Mouse (Mus musculus) embryo, embryonic 11.5 days (tissue): ENCODE measurements around the gene Zfp385a.

Experiments used
- DNase-seq: peaks from one replicate; pipeline ENCODE4 v3.0.0-alpha.2; 2012; ENCODE audit warnings: low read depth, low spot score

The Zfp385a gene

DNA sequence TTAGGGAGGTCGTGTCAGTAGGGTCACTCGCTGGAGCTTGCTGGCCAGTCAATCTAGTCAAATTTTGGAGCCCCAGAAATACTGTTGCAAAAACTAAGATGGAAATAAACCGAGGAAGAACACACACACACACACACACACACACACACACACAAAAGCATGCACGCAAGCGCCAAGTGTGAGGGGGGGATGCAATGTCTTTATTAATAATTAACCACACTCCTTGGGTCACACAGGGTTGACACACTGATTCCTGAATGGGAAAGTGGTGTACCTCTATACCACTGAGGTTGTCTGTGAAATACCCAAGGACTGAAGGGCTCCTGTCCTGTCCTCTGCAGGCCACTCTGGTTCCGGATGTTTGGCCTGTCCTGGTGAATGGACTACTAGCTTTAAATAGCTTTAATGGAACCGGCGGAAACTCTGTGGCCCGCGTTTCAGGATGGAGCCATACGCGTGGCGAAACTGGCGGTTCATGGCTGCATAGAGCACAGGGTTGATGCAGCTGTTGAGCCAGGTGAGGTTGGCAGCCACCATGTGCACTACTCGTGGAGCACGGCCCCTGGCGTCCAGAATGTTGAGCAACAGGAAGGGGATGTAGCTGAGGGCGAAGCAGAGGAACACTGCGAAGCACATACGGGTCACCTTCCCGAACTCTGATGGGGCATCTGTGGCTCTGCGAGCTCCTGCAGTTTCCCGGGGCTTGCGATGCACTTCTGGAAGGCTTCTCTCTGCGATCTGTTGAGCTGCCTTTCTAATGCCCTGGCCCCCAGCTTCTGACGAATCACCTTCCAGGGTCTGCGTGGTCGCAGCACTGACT lies 31.6 kb downstream of the Zfp385a start:
- no peak for DNase-seq

DNA sequence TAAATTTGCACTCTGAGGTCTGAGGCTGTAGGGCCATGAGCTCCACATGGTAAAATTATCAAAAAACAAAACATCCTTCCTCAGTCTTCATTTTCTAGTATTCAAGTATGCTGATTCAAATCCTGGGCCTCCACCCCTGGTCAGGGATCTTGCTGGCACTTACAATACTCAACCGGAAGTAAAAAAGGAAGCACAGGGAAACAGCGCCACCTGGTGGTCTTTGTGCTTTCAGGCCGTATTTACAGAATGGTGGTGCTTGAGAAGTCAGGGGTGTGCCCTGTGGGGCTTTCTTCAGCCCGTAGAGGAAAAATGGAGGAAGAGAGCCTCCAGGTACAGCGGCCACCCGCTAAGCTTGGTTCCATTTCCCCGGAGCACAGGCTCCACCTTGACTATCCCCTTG lies 32.8 kb downstream of the Zfp385a start:
- DNase-seq: no peak

DNA sequence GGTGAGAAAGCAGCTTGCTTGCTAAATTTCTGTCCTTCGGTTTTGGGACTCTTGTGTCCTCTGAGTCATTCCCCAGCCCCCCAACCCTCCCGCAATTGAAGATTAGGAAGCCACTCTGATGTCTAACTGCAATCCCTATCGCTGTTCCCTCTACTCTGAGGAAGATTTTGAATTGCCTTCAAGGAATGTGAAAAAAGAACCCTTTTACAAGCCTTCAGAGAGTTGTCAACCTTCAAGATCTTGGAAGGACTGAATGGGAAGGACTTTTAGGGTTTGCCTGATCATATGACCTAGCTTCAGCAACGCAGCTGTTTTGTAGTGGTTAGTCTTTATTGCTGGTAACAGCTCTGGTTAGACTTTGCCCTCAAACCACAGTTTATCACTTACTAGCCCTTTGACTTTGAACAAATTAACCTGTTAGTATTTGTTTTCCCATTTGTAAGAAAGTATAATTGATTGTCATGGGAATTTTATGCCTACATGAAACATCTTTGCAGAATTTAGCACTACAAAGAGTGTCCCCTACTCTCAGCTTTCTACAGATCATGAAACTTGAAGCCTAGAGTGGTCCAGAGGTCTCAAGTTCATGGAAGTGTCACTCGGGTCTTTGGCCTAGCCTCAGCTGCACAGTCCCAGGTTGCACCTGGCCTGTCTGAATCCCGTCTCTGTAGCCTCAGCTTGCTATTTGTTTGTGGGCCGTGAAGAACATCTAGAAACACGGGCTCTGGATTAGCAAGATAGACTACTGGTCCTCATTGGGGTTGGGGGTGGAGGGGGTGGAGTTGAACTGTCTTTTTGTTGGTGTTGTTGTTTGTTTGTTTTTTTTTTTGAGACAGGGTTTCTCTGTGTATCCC lies 33.9 kb downstream of the Zfp385a start:
- no peak for DNase-seq

DNA sequence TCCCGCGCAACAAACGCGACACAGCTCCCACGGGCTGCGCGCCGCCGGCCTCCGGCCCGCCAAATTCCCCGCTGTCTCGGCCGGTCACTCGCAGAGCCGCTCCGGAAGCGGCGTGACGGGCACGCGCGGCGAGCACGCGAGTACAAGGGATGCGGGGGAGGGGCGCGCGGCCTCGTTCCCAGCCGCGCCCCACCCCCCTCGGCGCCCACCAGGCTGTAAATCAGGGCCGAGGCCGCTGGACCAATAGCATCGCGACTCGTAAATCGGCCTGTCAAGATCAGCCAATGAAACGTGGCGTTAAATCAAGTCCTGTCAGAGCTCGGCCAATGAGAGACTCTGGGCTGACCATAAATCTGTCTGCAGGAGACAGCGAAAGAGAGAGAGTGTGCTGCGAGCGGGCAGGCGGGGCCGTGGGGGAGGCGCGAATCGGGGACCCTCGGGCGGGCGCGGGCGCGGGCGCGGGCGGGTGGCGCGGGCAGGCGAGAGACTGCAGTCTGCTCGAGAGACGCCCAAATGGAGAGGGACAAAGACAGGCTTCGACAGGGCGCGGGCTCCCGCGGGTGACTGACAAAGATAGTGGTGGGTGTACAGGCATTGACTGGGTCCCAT lies 34.7 kb downstream of the Zfp385a start:
- peak; percentile 99 for DNase-seq

DNA sequence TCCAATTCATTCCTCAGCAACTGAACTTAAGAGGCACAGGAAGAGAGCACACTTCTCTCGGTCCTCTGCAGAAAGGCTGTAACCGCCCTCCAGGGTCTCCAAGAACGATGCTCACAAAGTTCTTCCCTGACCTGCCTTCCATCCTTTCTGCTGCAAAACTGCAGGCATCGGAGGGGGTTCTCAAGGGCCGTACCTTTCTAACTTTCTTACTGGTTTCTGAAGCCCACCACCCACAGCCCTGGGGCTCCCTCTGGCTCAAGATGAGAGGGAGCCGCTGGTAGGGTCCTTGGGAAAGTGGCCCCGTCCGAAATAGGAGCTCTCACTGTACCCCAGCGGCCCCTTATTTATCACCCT lies 35.3 kb downstream of the Zfp385a start:
- no peak for DNase-seq

DNA sequence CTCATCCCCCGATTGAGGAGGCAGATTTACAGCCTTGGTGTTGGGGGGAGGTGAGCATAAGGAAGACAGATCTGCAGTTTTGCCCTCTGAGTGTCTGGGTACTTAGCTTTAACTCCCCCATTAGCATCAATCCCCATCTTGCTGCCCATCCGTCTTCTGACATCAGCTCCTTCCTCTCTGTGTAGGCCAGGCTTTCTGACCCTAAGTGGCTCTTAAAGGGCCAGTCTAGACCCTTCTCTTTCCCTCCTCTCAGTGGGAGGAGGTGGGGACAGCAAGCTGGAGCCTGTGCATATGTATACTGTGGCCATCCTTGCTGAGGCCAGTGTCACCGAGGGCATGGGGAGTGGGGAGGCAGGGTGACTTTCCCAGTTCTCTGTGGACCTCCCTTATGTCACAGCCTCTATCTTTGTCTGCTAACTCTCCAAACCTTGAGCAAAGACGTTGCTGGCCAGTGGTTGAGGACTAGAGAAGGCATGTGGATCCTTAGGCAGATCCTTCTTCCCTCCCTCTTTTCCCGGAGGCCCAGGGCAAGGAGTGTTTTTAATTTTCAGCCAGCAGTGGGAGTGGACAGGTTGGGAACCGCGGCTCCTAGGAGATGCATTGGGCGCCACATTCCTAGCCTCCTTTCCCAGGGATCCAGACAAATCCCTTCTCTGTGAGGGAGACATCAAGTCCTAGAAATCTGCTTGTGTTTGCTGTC lies 35.8 kb downstream of the Zfp385a start:
- peak; percentile 62 for DNase-seq

DNA sequence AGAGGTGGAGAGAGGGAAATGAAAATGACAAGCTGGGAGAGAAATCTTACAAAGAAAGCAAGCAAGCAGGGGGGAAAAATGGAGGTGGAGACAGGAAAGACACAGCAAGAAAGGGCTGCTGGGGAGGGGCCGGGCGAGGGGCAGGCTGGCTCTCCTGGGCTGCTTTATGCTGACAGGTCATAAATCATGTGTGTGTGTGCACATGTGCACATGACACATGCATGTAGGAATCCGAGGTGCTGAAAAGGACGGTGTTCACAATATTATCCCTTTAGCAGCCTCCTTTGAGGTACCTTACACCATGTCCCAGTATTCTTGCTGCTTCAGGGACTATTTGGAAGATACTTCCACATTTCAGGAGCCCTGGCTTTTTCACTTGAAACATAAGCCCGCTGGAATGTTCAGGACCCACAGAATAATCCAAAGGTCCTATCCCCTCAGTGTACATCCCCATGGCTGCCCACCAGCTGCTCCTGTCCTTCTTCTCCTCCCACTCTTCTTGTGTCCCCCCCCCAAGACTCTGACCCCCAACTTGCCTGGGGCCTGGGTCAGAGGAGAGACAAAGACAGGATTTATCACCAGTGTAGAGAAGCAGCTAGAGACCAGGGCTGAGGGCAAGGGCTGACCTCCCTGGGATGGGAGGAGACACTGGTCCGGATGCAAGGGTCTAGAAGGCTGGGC lies 37.4 kb downstream of the Zfp385a start:
- DNase-seq: peak; percentile 67

DNA sequence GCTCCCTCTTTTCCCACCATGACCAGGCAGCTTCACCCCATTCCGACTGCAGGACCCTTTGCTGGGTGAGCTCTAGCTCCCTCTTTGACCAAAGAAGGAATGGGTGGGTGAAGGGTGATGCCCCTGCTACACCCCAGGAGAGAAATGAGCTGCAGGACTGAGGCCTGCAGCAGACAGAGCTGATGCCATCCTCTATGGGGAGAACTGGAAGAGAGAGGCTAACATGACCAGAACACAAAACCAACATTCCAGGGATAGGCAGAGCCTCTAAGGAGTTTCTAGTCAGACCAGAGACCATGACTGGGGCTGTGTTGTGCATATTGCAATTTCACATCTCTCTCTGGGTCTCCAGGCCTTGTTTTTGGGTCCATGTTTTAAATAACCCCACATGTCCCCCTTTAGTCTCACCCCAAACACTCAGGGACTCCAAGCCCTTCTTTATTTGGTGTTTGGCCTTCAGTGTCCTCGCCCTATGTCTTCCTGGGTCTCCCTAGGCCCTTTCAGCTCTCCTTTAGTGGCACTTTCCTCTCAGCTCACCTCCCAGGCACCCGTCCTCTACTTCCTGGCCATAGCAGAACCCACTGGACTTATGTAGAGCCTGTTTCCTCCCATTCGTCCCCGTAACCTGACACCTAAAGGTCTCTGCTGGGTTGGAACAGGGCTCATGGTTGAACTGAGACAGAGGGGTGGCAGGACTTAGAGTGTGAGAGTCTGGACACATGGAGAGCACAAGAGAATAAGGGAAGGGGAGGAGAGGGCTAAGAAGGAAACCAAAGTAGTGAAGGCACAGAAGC lies 38.1 kb downstream of the Zfp385a start:
- no peak for DNase-seq

DNA sequence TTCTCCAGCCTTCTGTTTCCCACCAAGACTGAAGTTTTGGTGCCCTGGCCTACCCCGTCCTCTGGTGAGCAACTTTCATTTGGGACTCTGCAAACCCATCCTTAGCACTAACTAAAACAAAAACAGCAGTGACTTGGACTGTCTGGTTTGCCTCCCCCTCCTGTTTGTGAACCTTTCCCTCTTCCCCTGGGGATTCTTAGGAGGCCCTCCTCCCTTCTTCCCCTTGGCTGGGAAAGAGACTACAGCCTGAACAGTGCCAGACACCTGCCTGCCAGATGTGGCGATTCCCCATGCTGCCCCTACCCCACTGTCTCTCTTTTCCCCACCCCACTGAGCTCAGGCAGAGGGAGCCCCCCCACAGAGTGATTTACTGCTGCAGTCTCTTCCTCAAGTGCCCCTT lies 38.8 kb downstream of the Zfp385a start:
- DNase-seq: peak; percentile 83

DNA sequence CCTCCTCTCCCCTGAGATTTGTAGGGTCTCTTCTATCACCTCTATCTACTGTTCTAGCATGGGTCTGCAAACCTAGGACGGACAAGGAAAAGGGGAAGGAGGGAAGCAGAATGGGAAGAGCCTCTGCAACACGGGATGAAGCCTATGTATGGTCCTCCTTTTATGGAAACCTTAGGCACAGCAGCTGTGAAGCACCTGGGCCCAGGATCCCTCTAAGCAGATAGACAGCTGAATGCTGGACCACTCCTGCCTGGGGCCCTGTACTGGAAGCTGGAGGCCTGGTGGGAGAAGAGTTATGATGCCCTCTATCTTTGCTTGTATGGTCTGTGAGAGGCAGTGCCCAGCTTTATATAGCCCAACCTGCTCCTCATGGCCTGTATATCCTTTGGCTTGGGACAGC lies 39.3 kb downstream of the Zfp385a start:
- DNase-seq: no peak

DNA sequence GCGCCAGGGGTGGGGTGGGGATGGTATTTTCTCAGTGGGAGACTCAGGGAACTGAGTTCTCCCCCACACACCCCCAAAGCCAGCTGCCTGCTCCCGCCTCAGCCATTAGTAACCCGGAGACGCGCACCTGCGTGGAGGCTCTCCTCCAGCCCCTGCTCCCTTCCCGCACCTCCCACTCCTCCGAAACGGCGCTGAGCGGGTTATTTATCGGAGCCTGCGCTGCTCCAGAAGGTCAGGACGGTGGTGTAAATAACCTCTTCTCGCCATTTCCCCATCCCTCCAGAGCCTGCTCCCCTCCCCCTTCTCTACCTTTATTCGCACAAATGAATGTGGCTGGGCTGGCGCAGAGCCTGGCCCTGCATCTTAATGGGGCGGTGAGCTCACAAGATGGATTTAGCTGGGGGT lies 39.8 kb downstream of the Zfp385a start:
- peak; percentile 69 for DNase-seq

DNA sequence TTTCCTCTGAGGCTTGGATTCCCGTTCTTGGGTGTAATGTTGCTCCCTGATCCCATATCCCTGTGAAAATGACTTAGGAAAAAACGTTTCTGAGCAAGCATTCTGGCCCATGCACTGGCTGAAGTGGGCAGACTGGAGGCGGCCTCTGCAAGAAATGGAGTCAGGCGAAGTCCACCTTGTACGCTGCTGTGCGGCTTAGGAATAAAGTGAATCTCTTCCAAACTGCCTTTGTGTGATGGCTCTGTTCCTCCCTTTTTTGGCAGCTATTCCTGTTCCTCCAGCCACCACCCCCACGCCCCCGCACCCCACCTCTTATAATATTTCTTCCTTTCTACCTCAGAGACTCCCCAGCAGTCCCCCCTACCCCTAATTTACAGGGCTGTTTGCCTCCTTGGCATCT lies 40.2 kb downstream of the Zfp385a start:
- no peak for DNase-seq

DNA sequence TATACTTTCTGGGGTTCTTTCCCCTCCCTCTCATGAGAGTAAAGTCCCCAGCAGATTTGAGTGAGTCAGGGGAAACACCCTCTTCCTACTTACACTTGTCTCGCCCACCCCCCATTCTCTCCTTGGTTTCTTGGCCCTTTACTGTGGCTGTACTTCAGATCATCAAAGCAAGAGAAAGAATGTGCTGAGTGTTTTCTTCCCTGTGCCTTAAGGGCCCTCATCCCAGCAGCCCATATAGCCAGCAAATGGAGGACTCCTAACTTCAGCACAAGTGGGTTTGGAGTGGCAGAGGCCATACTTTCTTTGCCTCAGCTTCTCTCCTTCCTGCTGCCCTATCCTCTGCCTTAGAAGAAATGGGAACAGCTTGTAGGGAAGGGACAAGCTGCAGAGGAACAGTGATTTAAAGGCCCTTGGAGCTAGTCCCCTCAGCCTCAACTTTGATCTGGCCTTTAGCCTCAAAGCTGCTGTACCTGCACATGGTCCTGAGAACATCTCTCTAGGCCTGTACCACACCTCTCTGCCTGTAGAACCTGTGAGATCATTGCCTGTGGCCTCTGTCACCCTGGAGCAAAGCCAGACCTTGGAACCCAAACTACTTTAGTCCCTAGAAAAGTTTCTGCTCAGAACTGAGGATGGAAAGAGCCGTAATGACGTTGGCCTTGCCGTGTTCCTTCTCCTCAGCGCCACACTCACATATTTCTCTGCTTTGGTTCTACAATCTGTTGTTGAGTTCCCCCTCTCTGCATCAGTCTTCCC lies 40.9 kb downstream of the Zfp385a start:
- DNase-seq: no peak

DNA sequence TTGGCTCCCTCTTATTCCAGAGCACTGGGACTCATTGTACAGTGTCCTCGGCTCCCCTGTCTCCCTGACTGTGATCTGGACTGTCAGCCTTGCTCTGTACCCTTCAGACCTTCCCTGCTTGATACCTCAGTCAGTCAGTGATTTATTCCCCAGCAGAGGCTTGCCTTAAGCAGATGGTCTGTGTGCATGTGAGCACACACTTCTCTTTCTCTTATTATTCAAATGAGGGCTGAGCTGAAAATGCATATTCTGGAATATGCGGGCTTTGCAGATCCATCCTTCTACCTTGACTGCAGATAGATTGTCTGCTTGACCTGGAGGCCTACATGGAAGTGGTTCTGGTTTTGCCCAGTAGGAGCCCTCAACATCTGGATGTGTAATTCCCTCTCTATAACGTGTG lies 41.9 kb downstream of the Zfp385a start:
- no peak for DNase-seq

DNA sequence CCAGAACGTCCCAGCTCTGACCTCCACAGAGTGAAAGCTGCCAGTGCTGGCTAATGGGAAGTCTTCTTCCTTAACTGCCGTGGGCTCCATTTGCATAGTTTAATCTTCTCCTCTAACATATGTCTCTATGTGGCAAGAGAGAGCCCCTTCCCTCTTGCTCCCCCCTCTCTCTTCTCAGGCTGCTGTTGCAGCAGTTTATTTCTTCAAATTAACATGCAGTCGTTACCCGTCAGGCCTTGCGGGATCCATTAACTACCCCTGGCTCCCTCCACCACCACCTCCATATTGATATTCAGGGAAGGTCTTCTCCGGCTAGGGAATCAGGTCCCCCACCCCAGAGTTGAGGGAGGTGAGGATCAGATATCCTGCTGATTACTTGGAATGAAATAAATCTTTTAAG lies 42.6 kb downstream of the Zfp385a start:
- no peak for DNase-seq

DNA sequence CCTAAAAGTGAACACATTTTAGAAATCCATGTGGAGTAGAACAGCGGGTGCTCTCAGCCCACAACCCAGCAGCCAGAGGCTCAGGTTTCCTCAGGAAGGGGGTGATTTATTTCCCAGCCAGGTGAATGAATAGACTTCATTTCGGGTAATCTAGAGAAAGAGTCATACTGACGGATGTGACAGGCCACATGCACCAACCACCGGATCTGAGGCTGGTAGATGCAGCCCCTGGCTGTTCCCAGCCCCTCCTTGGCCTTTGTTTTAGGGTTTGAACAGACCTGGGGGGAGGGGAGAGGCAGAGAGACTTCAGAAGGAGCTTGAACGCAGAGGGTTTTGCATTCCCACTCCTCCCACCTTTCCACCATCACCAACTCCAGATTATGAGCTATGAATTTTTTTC lies 44.0 kb downstream of the Zfp385a start:
- peak; percentile 59 for DNase-seq

DNA sequence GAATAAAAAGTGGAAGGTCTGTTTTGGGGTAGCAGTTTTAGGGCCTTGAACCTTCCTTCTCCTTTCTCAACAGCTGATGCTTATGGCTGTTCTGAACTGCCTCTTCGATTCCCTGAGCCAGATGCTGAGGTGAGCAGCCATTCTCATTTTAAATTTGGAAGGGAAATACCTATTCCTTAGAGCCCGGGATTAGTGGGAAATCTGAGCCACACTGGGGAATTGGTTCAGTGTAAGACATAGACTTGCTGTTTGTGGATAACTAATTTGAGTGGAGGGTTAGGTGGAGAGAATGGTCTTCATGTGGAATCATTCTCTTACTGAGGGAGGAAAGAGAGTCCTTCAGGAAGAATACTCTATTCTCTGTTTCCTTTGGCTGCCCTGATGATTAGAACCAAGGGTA lies 45.2 kb downstream of the Zfp385a start:
- no peak for DNase-seq

DNA sequence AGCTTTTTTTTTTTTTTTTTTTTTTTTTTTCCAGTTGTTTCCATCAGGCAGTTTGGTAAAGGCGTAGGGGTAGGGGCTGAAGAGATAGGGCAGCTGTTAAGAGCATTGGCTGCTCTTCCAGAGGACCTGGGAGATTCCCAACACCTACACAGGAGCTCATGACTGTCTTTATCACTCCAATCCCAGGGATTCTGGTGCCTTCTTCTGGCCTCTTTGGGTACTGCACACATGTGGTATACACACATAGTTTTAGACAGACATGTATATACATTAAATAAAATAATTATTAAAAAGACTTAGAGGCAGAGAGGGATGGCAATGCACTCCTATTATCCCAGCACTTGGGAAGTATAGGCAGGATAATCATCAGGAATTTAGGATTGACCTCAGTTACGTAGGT lies 46.5 kb downstream of the Zfp385a start:
- no peak for DNase-seq

DNA sequence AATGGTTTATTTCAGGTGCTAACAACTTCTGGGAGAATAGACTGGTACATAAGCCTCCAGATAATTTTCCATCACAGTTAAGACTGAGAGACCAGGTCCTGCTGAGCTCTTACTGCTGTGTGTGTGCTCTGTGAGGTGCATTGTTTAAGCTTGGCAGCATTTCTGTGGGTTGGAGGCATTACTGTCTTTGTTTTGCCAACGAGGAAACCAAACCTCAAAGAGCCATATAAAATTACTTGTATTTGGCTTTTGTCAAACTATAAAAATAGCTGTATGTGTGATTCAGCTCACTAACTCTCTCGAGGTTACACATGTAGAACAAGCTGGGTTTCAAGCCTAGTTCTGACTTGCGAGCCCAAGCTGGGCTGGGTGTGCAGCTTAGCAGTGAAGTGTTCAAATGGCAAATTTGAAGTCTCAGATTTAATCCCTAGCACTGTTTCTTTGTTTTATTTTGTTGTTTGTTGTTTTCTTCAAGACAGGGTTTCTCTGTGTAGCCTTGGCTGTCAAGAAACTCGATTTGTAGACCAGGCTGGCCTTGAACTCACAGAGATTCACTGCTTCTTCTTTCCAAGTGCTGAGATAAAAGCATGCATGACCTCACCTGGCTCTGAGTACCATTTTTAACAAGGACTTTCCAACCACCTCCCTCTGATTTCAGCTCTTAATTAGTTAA lies 47.1 kb downstream of the Zfp385a start:
- DNase-seq: no peak
